Mouse (Mus musculus): Measurements from ENCODE around the gene Ccnf.

Ccnf gene

DNA sequence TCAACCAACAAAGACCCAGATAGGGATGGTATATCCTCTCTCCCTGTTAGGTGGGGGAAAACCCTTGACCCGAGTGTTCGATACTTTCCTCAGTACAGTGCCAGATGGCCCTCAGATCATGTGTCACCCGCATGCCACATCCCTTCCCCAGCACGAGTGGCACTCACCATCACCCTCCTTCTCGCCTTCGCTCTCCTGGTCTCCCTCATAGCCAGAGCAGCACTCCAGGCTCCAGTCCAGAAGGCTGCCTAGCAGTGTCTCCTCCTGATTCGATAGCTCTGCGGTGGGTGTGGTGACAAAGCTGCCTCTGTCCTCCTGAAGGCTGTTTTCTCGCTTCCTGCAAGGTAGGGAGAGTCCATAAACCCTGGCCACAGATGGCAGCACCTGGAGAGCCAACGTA, 26.5 kb downstream of the Ccnf start:
- DNase-seq (ENCODE audit: low spot score) = no peak

GRCm38 (mm10) chr17:24223513-24223912, 27.8 kb downstream of the Ccnf start:
- no peak for DNase-seq (ENCODE audit: low spot score)

GRCm38 (mm10) chr17:24222653-24223052, 28.6 kb downstream of the Ccnf start:
- DNase-seq (ENCODE audit: low spot score) = no peak

- peak; percentile 95 for DNase-seq (ENCODE audit: low spot score)
Observed at GRCm38 (mm10) chr17:24220435-24221411, 30.6 kb downstream of the Ccnf start, which contains the start of gene Tedc2. Gene Tedc2, minus strand, starts transcription at chr17:24220851.

DNA sequence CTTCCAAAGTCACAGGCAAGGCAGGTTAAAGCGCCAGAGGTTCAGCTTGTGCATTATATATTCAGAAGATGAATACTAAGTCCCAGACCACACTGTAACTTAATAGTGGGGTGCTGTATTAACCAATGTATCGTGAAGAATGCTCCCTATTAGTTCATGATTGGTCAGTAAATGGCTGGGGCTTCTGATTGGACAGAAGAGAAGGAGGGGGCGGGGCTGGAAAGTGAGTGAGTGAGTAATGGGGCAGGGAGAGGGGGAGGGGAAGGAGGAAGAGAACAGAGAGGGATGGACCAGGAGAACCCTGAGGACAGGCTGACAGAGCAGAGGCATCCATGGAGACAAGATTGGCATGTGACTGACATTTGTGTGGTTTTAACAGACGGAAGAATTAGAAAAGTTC, 34.4 kb downstream of the Ccnf start:
- DNase-seq (ENCODE audit: low spot score) = no peak

DNA sequence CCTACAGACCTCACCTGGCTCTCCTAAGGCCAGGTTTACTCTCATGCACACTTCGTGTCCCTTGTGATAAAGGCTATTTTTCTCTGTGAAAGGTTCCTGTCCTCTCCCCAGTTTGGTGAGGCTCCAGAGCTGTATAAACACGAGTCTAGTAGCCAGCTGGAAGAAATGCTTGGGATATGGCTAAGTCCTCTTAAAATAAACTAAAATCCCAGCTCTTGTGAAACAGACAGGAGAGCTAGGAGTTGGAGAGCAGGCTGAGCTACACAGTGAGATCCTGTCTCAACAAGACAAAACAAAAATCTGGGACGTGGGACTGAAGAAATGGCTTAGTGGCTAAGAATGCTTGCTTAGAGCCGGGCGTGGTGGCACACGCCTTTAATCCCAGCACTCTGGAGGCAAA, 38.1 kb downstream of the Ccnf start:
- DNase-seq (ENCODE audit: low spot score) = peak; percentile 91

- DNase-seq (ENCODE audit: low spot score) = peak; percentile 54
Observed at GRCm38 (mm10) chr17:24212441-24213018, 38.8 kb downstream of the Ccnf start.

- no peak for DNase-seq (ENCODE audit: low spot score)
Observed at GRCm38 (mm10) chr17:24211631-24212440, 39.4 kb downstream of the Ccnf start.

GRCm38 (mm10) chr17:24210591-24210990, 40.7 kb downstream of the Ccnf start:
- no peak for DNase-seq (ENCODE audit: low spot score)

GRCm38 (mm10) chr17:24209916-24210240, 41.4 kb downstream of the Ccnf start:
- DNase-seq (ENCODE audit: low spot score) = no peak

DNA sequence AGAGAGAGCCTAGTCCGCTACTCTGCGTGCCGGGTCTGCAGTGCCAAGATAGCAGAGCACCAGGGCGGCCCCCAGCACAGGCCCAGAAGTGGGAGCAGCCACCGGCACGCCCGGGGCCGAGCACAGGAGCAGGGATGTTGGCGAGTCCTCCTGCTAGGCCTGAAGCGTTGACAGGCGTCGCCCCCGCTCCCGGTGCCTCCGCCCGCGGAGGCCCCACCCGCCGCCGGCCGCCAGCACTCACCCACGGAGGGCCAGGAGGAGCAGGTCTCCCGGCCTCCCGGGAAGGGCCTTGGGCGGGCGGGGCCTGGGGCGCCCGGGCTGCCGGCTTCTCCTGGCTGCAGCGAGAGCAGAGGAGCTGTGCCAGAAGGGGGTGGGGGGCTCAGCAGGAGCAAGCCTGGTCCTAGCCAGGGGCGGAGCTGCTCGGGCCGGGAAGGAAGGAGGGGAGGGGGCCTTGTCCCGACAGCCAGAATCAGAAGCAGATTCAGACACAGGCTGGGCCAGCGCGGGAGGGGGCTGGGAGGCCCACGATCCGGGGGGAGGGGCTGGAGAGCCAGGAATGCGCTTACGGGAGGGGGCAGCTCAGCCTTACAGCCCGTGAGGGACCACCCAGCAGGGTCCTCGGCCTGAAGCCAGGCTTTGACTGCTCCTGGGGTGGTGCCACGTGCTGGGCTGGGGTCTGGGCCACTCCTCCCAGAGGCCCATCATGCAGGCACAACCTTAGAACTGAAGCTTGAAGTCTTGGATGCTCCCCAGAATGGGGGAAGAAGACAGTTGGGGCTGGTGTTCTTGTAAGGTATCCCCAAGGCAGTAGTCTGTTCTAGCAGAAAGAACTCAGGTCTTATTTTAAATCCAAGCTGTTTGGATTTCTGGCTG, 42.0 kb downstream of the Ccnf start, which contains the start of gene Ntn3:
TSS of gene Ntn3 (minus strand) at position 489 of the 873 bp plus-strand sequence.
- DNase-seq (ENCODE audit: low spot score) = no peak

GRCm38 (mm10) chr17:24208641-24209042, 42.6 kb downstream of the Ccnf start:
- DNase-seq (ENCODE audit: low spot score) = no peak

- DNase-seq (ENCODE audit: low spot score) = no peak
Observed at GRCm38 (mm10) chr17:24207768-24208640, 43.3 kb downstream of the Ccnf start.

DNA sequence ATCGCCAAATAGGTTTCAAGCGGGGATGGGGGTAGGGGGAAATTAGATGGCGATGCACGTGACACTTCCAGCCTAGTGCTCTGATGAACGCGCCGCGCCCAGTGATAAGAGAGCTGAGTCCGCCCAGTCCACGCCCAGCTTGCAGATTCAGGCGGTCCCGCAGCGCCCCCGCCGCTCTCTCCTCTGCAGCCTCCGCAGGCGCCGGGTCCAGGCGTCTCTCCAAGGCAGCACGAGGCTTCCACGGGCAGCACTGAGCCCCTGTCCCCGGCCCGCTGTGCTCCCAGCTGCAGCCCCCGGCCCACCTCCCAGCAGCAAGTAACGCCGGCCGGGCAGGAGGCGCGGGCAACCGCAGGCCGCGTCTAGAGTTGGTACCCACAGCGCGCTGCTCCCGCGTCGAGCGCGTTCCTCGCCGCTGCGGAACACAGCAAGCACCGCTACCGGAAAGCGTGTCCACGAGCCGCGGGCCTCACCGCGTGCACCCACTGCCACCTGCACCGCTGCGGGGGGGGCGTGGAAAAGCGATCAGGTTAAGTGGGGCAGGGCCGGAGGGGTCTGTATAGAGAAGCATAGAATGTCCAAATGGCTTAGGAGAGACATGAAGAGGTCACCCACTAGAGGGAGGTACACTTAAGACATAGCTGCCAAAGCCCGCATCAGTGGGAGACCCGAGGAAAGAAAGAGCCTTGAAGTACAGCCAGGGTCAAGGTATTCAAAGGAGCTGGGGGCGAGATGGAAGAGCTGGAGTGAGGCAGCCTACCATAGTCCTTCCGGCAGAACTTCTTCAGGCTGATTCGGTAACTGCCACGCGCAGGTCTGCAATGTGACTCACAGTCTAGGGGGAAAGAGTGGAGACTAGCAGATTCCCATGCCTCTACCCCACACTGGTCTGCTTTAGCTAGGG, 44.6 kb downstream of the Ccnf start:
- DNase-seq (ENCODE audit: low spot score) = no peak

DNA sequence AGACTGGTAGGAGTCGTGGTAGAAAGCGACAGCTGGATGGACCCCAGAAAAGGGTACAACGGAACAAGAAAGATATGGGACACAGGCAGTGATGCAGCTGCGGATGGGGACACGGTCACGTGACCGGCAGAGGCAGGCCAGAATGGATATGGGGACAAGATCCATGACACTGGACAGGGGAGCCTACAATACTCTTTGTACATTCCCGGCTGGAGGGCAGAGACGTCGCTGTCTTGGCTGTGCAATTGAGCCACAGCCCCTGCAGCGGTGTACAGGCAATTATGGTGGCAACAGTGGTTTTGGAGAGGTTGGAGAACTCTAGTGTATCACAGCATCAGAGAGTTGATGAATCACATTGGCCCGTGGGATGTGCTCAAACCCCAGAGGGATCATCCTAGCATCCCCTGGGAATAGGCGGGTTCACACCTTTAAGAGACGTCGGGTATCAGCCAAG, 45.3 kb downstream of the Ccnf start:
- no peak for DNase-seq (ENCODE audit: low spot score)

DNA sequence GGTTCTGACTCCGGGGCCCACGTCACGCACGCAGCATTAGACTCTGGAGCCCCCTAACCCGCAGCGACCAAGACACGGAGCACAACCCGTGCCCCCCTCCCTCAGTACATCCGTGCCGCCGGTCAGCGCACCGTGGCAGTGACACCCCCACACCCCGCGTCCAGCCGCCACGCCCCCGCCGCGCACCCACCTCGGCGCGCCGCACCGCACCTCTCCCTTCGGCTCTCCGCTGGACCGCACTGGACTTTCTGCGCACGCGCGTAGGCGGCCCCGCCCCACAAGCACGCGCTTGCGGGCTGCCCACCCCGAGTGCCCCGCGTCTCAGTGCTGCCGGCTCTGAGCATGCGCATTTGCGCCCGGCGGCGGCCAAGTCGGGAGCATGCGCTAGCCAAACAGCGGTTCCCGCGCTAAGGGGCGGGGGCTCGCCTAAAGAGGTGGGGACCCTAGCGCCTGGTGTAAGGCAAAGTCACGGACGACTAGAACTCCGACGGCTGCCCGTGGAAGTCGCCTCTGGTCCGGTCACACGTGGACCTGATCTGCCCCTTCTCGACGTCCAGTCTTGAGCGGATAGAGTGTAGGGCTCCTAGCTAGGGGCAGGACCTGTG, 45.9 kb downstream of the Ccnf start, which contains the start of gene Tbc1d24:
TSS of gene Tbc1d24 (minus strand) at position 279 of the 605 bp plus-strand sequence.
- DNase-seq (ENCODE audit: low spot score) = peak; percentile 83

DNA sequence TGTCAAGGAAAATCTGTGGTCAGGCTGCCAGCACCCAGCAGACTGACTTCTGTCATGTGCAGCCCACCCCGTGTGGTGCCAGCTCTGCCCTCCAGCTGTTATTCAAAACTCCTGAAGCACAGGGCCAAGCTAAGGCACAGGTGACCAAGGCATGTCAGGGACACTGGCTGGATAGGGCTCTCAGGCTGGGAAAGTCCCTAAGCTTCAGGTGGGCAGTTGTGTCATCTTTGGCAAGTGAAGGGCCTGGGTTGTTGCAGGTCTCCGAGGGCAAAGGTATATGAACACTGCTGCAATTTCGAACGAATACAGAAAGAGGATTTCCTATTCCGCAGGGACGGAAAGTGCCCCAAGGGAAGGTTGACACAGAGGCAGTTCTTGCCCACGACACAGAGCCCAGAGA, 46.4 kb downstream of the Ccnf start:
- peak; percentile 37 for DNase-seq (ENCODE audit: low spot score)

GRCm38 (mm10) chr17:24203611-24204534, 47.4 kb downstream of the Ccnf start:
- DNase-seq (ENCODE audit: low spot score) = peak; percentile 59

Data from adipocyte (in vitro differentiated cells).